Mouse (Mus musculus) megakaryocyte, embryonic 14.5 days (primary cell): ENCODE data around the gene Foxn3.

Experiments used
- FLI1 ChIP-seq: IDR thresholded peaks from 2 replicates; pipeline ENCODE4 v1.6.1; 2012; ENCODE audit warnings: low read length, inconsistent platforms, mixed read lengths
- GATA1 ChIP-seq: IDR thresholded peaks from 3 replicates; pipeline ENCODE4 v1.6.1; 2012; ENCODE audit warnings: mixed read lengths, low read length, inconsistent platforms, borderline replicate concordance

DNA sequence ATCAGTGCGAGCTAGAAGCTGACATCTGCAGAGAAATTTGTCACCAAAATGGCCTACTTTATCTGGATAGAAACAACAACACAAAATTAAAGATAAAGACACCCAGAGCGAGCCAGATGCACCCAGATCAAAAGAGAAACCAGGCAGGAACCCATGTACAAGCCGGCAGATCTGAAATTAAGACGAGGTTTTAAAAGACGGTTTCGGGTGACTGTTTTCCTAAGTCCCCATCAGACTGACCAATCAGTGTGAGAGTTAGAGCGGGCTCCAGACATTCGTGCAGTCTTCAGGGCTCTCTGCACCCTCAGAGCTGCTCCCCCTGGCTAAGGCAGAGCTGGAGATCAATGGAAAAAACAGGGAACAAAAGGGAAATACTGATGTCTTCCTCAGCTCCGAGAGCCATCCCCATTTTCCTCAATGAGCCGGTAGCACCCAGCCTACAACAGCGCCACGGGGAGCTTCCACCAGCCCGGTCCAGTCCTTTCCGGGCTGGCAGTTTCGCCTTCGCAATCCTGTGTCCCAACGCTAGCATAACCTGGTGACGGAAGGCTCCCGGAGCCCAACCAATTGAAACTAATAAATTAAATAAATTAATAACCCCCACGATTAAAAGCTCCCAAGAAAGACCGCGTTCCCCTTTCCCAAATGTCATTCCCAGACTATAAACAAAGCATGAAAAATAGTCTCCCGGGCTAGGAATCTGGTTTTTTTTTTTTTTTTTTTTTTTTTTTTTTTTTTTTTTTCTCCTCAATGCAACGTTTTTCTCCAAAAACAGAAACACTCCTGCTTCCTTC, 1.1 kb downstream of the Foxn3 start:
- TF ChIP-seq GATA1 (no peak), FLI1 (no peak)
